Mouse (Mus musculus): ENCODE measurements around the gene Irf2bp2.

Irf2bp2 gene

GRCm38 (mm10) chr8:126567674-126568073 is 26.1 kb downstream of the Irf2bp2 start:
- DNase-seq (ENCODE audit: low spot score in 2 of 2) = no peak

DNA sequence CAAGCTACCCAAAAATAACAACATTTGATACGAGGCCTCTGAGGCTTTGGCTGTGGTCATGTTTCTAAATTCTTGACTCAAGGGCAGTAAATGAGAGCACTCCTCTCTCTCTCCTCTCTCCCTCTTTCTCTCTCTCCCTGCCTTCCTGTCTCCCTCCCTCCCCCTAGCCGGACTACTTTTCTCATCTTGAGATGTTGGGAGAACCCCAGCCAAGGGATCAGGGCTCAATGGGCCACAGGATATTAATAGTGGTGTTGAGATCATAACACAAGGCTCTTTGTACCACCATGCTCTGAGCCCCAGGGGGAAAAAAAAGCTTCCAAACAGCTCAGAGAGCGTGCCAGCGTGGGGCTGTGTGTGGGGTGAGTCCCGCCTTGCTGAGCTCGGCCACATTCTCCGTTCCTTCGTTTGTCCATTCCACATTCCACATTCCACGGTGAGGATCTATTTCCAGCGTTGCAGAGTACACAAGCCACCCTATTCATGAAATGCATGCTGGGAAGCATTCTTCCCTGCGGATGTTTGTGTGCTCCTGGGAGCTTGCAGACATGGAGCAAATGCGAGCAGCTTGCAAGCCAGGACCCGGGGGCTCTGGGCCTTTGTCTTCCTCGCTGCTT is 27.2 kb downstream of the Irf2bp2 start:
- peak; percentile 32 to 50 for DNase-seq (ENCODE audit: low spot score in 2 of 2)

DNA sequence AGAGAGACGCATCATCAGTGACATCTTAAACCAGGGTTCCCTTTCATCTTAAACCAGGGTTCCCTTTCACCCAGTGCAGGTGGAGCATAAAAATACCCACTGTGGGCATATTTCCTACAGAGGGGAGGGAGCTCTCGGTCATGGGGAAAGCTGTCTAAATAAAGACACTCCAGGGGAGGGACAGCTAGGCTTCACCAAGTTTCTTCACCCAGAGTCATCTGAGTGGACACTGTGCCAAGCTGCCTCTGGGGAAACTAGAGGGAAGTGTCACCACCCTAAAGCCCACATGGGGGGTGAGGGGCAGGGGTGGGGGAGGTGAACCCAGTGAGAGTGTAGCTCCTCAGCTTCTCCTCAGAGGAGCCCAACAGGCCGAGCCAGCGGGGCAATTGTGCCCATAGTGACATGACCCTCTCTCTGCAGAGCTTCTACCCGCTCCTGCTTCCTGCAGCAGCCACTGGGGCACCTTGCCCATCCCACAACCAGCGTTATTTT is 27.8 kb downstream of the Irf2bp2 start:
- no peak for DNase-seq (ENCODE audit: low spot score in 2 of 2)

DNA sequence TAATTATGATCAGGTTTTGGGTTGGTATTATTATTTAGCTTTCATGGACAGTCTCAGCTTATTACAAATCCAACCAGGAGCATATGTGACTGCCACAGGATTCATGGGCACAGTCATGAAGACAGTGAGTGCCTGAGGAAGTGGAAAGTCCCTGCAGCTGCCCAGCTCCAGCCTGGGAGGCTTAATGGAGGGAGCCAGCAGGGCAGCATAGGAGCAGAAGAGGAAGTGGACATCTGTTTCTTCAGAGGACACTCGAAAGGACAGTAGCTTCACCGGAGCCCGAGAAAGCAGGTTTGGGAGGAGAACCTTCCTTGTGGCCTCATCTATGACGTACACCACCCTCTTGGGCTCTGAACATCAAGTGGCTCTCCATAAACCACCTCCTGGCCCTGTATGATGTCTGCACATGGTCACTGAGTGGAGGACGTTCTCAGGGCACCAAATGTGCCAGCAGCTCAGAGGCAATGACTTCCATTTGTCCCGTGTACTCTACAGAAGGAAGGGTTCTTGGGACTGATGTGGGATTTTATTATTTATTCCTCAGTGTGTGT is 28.5 kb downstream of the Irf2bp2 start:
- DNase-seq (ENCODE audit: low spot score in 2 of 2) = no peak

DNA sequence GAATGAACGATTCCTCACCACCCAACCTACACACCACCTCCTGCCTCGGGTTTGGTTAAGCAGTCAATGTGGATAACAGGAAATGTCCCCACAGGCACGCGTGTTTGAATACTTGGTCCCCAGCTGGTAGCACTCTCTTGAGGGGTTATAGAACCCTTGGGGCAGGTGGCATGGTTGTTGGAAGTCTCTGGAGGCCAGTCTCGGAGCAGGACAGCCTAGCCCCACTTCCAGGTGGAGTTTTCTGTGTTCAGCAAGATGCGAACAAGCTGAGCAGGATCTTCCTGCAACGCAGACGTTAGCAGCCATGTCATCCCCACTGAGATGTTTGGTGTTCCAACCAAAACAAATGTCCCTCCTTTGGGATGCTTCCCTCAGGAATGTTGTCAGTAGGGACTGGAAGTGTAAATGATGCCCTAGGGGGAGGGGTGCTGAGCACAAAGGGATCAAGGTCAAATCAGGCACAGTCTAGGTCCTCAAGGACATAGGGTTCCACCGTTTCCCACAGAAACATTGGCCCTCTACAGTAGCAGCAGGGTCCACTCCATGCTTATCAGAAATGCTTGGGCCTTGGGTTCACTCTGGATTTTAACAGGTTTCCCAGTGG is 29.1 kb downstream of the Irf2bp2 start:
- DNase-seq (ENCODE audit: low spot score in 2 of 2) = no peak

- DNase-seq (ENCODE audit: low spot score in 2 of 2) = no peak
Measured at GRCm38 (mm10) chr8:126561316-126561841, 32.4 kb downstream of the Irf2bp2 start.

GRCm38 (mm10) chr8:126558400-126558953 is 35.3 kb downstream of the Irf2bp2 start:
- DNase-seq (ENCODE audit: low spot score in 2 of 2) = no peak

GRCm38 (mm10) chr8:126557403-126557802 is 36.4 kb downstream of the Irf2bp2 start:
- DNase-seq (ENCODE audit: low spot score in 2 of 2) = no peak

- no peak for DNase-seq (ENCODE audit: low spot score in 2 of 2)
Measured at GRCm38 (mm10) chr8:126556691-126557090, 37.1 kb downstream of the Irf2bp2 start.

DNA sequence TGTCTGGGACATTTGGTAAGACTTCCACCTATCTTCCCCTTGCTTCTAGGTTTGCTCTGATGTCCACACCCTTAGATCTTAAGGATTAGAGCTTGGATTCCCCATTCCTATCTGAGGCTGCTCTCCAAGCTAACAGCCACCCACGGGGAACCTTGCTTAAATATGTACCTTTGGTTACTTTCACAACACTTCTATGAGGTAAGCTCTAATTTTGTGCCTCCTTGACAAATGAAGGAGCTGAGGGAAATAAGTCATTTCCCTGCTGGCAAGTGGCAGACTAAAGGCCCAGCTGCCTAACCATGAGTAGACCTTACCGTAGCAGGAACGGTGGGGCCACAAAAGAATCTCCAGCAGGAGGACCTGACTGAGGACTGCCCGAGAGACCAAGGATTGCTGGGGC is 39.0 kb downstream of the Irf2bp2 start:
- no peak for DNase-seq (ENCODE audit: low spot score in 2 of 2)

DNA sequence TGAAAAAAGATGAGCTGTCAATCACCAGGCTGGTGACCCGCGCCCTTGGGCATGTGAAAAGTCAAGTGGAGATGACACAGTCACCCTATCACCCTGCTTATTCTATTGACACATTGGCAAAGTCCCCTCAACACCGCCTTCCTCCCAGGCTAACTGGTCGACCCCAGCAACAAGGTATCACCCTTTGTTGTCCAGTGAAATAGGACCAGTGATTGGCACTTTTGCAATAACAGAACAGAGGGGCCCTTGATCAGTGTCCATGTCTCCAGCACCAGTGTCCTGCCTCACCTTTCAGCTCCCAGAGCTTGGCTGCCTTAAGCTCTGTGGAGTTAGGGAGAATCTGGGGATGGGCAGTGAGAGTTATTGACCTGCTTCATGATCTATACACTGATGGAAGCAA is 41.9 kb downstream of the Irf2bp2 start:
- no peak for DNase-seq (ENCODE audit: low spot score in 2 of 2)

DNA sequence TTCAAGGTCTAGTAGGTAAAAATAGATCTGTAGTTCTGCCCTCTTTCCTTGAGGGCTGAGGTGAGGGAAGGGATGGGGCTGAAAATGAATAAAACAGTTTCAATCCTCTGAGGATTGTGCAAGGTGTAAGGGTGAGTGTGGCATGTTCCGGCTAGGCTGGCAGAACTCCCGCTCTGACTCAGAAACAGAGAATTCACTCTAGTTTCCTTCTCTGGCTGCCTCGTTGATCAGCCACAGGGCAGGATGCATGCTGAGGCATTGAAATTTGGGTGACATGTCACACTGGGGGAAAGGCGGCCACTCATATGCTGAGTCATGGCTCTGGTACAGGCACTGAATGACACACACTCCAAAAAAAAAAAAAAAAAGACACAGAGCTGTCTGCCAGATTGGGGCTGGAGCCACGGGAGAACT is 42.8 kb downstream of the Irf2bp2 start:
- no peak for DNase-seq (ENCODE audit: low spot score in 2 of 2)

DNA sequence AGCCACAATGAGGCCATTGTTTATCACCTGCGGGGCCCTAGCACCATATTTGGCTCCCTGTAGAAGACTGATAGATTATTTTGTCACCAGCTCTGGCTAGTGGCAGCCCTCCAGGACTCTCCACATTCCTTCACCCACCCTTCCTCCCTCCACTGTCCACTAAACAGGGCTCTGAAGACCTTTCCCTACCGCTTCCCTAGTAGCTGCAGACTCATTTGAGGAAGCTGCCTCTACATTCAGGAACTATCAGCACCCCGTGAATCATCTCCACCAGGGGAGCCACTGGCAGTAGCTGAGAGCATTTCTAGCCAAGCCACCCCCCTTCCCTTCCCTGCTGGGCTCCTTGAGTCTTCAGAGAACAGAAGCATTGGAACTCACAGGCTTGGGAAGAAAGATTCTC is 45.9 kb downstream of the Irf2bp2 start:
- DNase-seq (ENCODE audit: low spot score in 2 of 2) = no peak

- DNase-seq (ENCODE audit: low spot score in 2 of 2) = no peak
Measured at GRCm38 (mm10) chr8:126547361-126547760, 46.4 kb downstream of the Irf2bp2 start.

GRCm38 (mm10) chr8:126546480-126546879 is 47.3 kb downstream of the Irf2bp2 start:
- DNase-seq (ENCODE audit: low spot score in 2 of 2) = no peak

GRCm38 (mm10) chr8:126543407-126543806 is 50.4 kb downstream of the Irf2bp2 start:
- peak in 1 of 2 experiments; percentile 46 for DNase-seq (ENCODE audit: low spot score in 2 of 2)

DNA sequence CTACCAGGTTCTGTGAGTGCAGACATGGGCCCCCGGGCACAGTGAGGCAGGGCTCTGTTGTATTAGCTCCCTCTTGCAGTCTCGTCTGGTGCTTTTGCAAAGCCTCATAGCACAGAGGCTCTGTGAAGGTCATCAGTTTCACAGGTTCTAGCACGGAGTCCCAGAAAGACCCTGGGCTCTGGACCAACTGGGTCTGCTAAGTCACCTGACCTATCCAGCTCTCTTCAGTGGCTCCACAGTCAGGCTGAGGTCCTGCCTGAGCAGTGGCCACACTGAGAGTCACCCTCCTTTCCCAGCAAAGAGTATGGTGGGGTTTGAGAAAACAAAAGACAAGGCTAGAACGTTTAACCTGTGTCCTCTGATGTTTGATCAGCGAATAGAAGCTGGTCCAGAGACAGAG is 51.0 kb downstream of the Irf2bp2 start:
- no peak for DNase-seq (ENCODE audit: low spot score in 2 of 2)

- DNase-seq (ENCODE audit: low spot score in 2 of 2) = no peak
Measured at GRCm38 (mm10) chr8:126542090-126542689, 51.6 kb downstream of the Irf2bp2 start.

DNA sequence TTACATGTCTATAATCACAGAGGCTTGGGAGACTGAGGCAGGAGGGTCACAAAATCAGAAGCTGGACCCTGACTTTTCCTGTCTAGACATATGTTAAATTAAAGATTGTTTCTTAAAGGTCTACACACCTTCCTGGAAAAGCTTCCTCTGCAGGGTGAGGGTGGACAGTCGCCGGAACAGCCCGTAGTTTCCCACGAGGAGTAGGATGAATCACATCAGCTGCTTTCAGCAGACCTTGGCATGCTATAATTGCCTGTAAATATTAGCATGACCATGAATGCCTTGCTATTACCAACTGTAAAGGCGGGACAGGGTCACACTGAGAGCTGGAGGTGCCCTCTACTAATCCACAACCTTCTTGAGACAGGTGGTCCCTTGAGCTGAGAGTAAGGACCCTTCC is 53.5 kb downstream of the Irf2bp2 start:
- DNase-seq (ENCODE audit: low spot score in 2 of 2) = no peak

- DNase-seq (ENCODE audit: low spot score in 2 of 2) = no peak
Measured at GRCm38 (mm10) chr8:126539355-126540093, 54.3 kb downstream of the Irf2bp2 start.

DNA sequence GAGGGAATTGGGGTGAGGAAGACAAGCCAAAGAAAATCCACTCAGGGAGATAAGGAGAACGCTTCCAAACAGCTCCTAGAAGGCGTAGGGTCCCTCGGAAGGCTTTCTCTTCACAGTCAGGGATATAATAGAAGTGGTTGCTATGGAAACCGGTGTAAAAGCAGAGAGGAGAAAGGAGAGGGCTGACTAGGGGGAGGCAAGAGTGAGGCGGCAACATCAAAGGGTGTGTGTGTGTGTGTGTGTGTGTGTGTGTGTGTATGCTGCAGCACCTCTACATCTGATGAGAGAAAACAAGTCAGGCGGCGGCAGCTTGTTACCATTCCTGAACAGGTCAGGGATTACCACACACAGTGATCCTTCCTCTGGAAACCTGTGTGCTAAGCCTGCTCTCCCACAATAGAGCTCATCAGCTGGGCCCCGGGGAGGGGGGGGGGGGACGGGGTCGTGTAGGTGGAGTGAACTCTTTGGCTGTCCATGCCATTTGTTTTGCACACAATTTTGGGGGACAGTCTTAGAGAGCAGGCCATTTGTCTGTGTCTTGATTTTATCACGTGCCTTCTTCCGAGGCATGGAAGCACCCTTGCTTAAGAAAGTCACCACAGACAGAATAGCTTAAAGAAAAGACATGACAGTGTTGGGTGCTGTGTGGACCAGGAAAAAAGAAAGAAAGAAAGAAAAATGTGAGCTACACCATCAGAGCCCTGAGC is 55.0 kb downstream of the Irf2bp2 start:
- peak; percentile 75 to 78 for DNase-seq (ENCODE audit: low spot score in 2 of 2)
